Mouse (Mus musculus) midbrain, embryonic 12.5 days (tissue): ENCODE data around the gene Enox1. TPM values are rescaled to one million over a fixed set of nuclear protein-coding genes. Genes with fewer than 3 reads are reported as not detected.

Source experiments
- ATAC-seq: fragments of 200-750 bp; cut with Nextera tagmentation; 2 replicates; pipeline ENCODE4 v1.8.0; 2017; ENCODE audit warnings: low read depth, moderate TSS enrichment, moderate library complexity; ENCODE audit not compliant: low FRiP score
- H3K27ac ChIP-seq: fragments of 300-500 bp; sonication (generic); replicated peaks from 2 replicates; pipeline ENCODE4 v1.5.1; 2016; ENCODE audit warnings: mild to moderate bottlenecking
- H3K27me3 ChIP-seq: fragments of 300-500 bp; sonication (generic); 2 replicates; pipeline ENCODE4 v1.6.1; 2016; ENCODE audit warnings: mild to moderate bottlenecking
- H3K36me3 ChIP-seq: fragments of 300-500 bp; sonication (generic); 2 replicates; pipeline ENCODE4 v1.6.1; 2016
- H3K4me1 ChIP-seq: fragments of 300-500 bp; sonication (generic); 2 replicates; pipeline ENCODE4 v1.6.1; 2016
- H3K4me2 ChIP-seq: fragments of 300-500 bp; sonication (generic); replicated peaks from 2 replicates; pipeline ENCODE4 v1.6.1; 2016; ENCODE audit warnings: mild to moderate bottlenecking, moderate library complexity
- H3K4me3 ChIP-seq: fragments of 300-500 bp; sonication (generic); 2 replicates; pipeline ENCODE4 v1.5.1; 2016; ENCODE audit warnings: mild to moderate bottlenecking
- H3K9ac ChIP-seq: fragments of 300-500 bp; sonication (generic); replicated peaks from 2 replicates; pipeline ENCODE4 v1.6.1; 2016; ENCODE audit warnings: mild to moderate bottlenecking, moderate library complexity
- H3K9me3 ChIP-seq: fragments of 300-500 bp; sonication (generic); 2 replicates; pipeline ENCODE4 v1.6.1; 2016; ENCODE audit warnings: mild to moderate bottlenecking
- WGBS: fragments of 180-500 bp; shearing (Covaris S2); methylation state at CpG from one replicate; pipeline ENCODE4 v1.1.7; 2016; 5-methylcytosine and 5-hydroxymethylcytosine counted together
- polyA plus RNA-seq: library from polyadenylated mRNA; unstranded; fragments of >200 nt; fragmentation: Nextera tagmentation; extraction: Ambion mirVana; gene quantifications from 2 replicates; pipeline ENCODE4 v1.2.1, GENCODE M21; 2016

Enox1 gene
- polyA plus RNA-seq, 1 experiment from 2014 or later = 35.1 TPM

DNA sequence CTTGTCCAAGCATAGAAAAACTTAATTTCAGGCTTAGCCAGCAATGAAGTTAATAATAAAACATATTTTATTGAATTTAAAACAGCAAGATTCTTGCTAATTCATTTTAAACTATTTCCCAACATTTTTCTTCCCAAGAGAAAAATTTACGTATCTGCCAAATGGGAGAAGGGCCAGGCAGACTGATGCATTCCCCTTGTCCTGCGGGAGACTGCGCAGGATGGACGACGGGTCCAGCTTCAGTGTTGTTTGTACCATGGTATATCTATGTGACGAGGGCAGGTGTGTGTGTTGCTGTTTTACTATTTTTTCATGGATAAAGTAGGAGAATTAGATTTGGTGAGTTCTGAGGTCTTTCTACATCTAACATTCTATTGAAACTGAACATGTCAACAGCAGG lies 99.1 kb downstream of the Enox1 start:
- Histone ChIP-seq H3K27ac (no peak overlapping the region), H3K9ac (no peak overlapping the region), H3K36me3 (no peaks in the 10 kb centered on the region), H3K4me3 (no peak overlapping the region), H3K4me2 (no peak overlapping the region), H3K4me1 (peaks cover 11% of the 10 kb centered on the region), H3K27me3 (no peaks in the 10 kb centered on the region), H3K9me3 (no peaks in the 10 kb centered on the region)
- no peak for ATAC-seq
- 95% methylated on average over 6 of the region's 6 CpGs for WGBS

GRCm38 (mm10) chr14:77256943-77257342 lies 100.4 kb downstream of the Enox1 start:
- no peaks in the 10 kb centered on the region for H3K9me3 ChIP-seq
- no peaks in the 10 kb centered on the region for H3K36me3 ChIP-seq
- no peaks in the 10 kb centered on the region for H3K27me3 ChIP-seq
- H3K27ac ChIP-seq = no peak overlapping the region
- H3K4me3 ChIP-seq = no peak overlapping the region
- ATAC-seq = no peak
- H3K9ac ChIP-seq = no peak overlapping the region
- WGBS = 81% methylated on average over 2 of the region's 2 CpGs
- no peak overlapping the region for H3K4me2 ChIP-seq
- peaks cover 8% of the 10 kb centered on the region; the same call in 1 of the 2 replicates for H3K4me1 ChIP-seq

GRCm38 (mm10) chr14:77257461-77257860 lies 100.9 kb downstream of the Enox1 start:
- Histone ChIP-seq H3K9me3 (no peaks in the 10 kb centered on the region), H3K4me1 (peaks cover 8% of the 10 kb centered on the region; the same call in 1 of the 2 replicates), H3K27ac (no peak overlapping the region), H3K9ac (no peak overlapping the region), H3K4me3 (no peak overlapping the region), H3K36me3 (no peaks in the 10 kb centered on the region), H3K4me2 (no peak overlapping the region), H3K27me3 (no peaks in the 10 kb centered on the region)
- 74% methylated on average over 1 of the region's 1 CpGs for WGBS
- no peak for ATAC-seq

- no peak overlapping the region for H3K27ac ChIP-seq
- H3K4me1 ChIP-seq = peaks cover 8% of the 10 kb centered on the region; the same call in 1 of the 2 replicates
- H3K36me3 ChIP-seq = no peaks in the 10 kb centered on the region
- WGBS = 61% methylated on average over 4 of the region's 4 CpGs
- no peak overlapping the region for H3K4me2 ChIP-seq
- no peaks in the 10 kb centered on the region for H3K27me3 ChIP-seq
- H3K4me3 ChIP-seq = no peak overlapping the region
- no peak for ATAC-seq
- no peaks in the 10 kb centered on the region for H3K9me3 ChIP-seq
- H3K9ac ChIP-seq = no peak overlapping the region
Measured at GRCm38 (mm10) chr14:77258186-77258585, 101.6 kb downstream of the Enox1 start.

GRCm38 (mm10) chr14:77259686-77260085 lies 103.1 kb downstream of the Enox1 start:
- ATAC-seq = no peak
- WGBS = 90% methylated on average over 5 of the region's 5 CpGs

GRCm38 (mm10) chr14:77260107-77260506 lies 103.5 kb downstream of the Enox1 start:
- no peaks in the 10 kb centered on the region for H3K36me3 ChIP-seq
- H3K4me3 ChIP-seq = no peak overlapping the region
- no peaks in the 10 kb centered on the region for H3K9me3 ChIP-seq
- H3K4me1 ChIP-seq = peaks cover 14% of the 10 kb centered on the region
- WGBS = 71% methylated on average over 4 of the region's 4 CpGs
- H3K4me2 ChIP-seq = no peak overlapping the region
- no peak overlapping the region for H3K27ac ChIP-seq
- no peak overlapping the region for H3K9ac ChIP-seq
- no peaks in the 10 kb centered on the region for H3K27me3 ChIP-seq
- no peak for ATAC-seq

More at GRCm38 (mm10) chr14:77259686-77260085, 103.1 kb downstream of the Enox1 start:
- Histone ChIP-seq H3K36me3 (no peaks in the 10 kb centered on the region), H3K9ac (no peak overlapping the region), H3K4me2 (no peak overlapping the region), H3K27ac (no peak overlapping the region), H3K4me1 (peaks cover 14% of the 10 kb centered on the region), H3K4me3 (no peak overlapping the region), H3K27me3 (no peaks in the 10 kb centered on the region), H3K9me3 (no peaks in the 10 kb centered on the region)

- Histone ChIP-seq H3K27ac (no peak overlapping the region), H3K9ac (no peak overlapping the region; the same call in 1 of the 2 replicates)
Measured at GRCm38 (mm10) chr14:77266805-77267771, 110.5 kb downstream of the Enox1 start.

DNA sequence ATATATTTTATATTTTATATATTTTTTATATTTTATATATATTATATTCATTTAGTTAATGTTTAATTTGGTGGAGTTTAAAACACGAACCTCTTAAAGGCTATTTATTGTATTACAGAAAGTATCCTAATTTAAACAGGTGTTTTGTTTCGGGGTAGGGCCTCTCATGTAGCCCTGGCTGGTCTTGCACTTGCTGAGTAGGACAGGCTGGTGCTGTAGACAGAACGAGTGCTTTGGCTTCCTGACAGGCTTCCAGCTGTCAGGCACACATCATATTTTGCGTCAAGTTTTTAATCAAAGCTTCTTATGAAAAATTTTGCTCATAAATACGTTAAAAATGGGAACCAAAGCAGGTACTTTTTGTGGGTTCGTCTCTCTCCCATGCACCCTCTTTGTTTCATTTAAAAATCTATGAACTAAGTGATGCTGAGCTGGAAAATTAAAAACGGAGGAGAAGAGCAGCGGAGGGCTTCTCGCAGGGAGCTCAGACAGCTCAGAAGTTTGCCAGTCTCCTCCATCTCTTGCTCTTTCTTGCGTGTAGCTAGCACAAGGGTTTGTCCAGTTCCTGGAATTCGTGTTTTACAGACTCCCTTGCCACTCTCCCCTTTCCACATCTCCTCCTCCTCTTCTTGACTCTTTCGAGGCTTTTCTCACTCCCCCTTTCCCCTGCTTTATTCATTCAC lies 115.8 kb downstream of the Enox1 start:
- H3K9me3 ChIP-seq = no peaks in the 10 kb centered on the region
- no peaks in the 10 kb centered on the region for H3K27me3 ChIP-seq
- peaks cover 6% of the 10 kb centered on the region; the same call in 1 of the 2 replicates for H3K4me1 ChIP-seq
- H3K27ac ChIP-seq = no peak overlapping the region
- H3K4me3 ChIP-seq = no peak overlapping the region
- H3K4me2 ChIP-seq = no peak overlapping the region
- no peak for ATAC-seq
- 72% methylated on average over 12 of the region's 12 CpGs for WGBS
- no peaks in the 10 kb centered on the region for H3K36me3 ChIP-seq
- no peak overlapping the region for H3K9ac ChIP-seq

More at GRCm38 (mm10) chr14:77266805-77267771, 110.5 kb downstream of the Enox1 start:
- Histone ChIP-seq H3K4me3 (no peak overlapping the region), H3K36me3 (no peaks in the 10 kb centered on the region), H3K9me3 (no peaks in the 10 kb centered on the region), H3K4me1 (peaks cover 18% of the 10 kb centered on the region), H3K27me3 (no peaks in the 10 kb centered on the region), H3K4me2 (no peak overlapping the region)
- 52% methylated on average over 17 of the region's 17 CpGs for WGBS
- no peak for ATAC-seq

DNA sequence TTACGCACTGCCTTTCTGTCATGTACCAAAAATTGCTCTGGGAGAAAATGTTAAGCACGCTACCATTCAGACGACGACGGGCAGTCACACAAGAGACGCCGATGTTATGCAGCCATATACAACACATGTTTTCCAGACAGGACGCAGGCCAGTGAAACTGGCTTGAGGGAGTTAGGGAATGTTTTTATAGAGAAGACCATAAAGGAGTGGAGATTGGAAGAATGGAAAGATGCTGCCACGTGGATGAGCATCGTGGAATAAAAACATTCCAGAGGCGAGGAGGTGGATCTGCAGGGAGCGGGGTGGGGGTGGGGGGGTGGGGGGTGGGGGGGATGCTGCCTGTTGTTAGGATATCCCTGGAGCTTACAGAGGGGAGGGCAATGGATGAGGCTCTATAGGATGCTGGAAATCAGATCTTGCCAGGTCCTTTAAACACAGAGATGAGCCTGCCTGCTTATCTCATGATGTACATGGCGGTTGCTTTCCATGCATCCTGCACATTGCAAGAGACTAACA lies 116.4 kb downstream of the Enox1 start:
- Histone ChIP-seq H3K9ac (no peak overlapping the region), H3K36me3 (no peaks in the 10 kb centered on the region), H3K4me1 (peaks cover 6% of the 10 kb centered on the region; the same call in 1 of the 2 replicates), H3K9me3 (no peaks in the 10 kb centered on the region), H3K27me3 (no peaks in the 10 kb centered on the region), H3K4me3 (no peak overlapping the region), H3K4me2 (no peak overlapping the region), H3K27ac (peak overlapping the region; percentile 26)
- no peak for ATAC-seq
- 54% methylated on average over 13 of the region's 13 CpGs for WGBS

DNA sequence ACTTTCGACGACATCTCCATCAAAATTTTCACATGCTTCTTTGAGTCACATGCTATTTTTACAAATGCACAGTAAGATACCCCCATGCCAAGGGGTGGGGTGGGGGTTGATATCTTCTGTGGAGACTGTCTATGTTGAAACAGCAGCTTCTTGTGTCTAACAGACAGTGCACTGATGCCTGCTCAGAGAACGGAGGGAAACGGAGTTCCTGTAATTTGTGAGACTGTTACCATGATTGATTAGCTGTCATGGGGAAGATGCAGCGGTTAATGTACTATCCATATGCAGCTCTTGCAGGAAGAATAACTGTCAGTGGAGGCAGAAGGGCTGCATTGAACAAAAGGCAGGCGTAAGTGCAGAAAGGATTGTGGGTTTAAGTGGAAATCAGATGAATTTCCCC lies 117.2 kb downstream of the Enox1 start:
- Histone ChIP-seq H3K9ac (no peak overlapping the region), H3K9me3 (no peaks in the 10 kb centered on the region), H3K27ac (0 out of 2 replicates have a peak overlapping the region, but pooled peaks have one; percentile 26), H3K4me2 (no peak overlapping the region), H3K36me3 (no peaks in the 10 kb centered on the region), H3K4me1 (peaks cover 6% of the 10 kb centered on the region; the same call in 1 of the 2 replicates), H3K27me3 (no peaks in the 10 kb centered on the region), H3K4me3 (no peak overlapping the region)
- ATAC-seq = no peak
- 79% methylated on average over 6 of the region's 6 CpGs for WGBS

- no peaks in the 10 kb centered on the region for H3K36me3 ChIP-seq
- no peak for ATAC-seq
- H3K9ac ChIP-seq = no peak overlapping the region
- WGBS = 93% methylated on average over 6 of the region's 6 CpGs
- no peak overlapping the region for H3K4me2 ChIP-seq
- no peak overlapping the region for H3K27ac ChIP-seq
- H3K4me1 ChIP-seq = peaks cover 6% of the 10 kb centered on the region; the same call in 1 of the 2 replicates
- H3K27me3 ChIP-seq = no peaks in the 10 kb centered on the region
- no peaks in the 10 kb centered on the region for H3K9me3 ChIP-seq
- H3K4me3 ChIP-seq = no peak overlapping the region
Measured at GRCm38 (mm10) chr14:77275607-77276006, 119.0 kb downstream of the Enox1 start.

- Histone ChIP-seq H3K9me3 (no peaks in the 10 kb centered on the region), H3K4me1 (no peaks in the 10 kb centered on the region), H3K36me3 (no peaks in the 10 kb centered on the region), H3K4me2 (no peak overlapping the region), H3K4me3 (no peak overlapping the region), H3K27ac (no peak overlapping the region), H3K27me3 (no peaks in the 10 kb centered on the region), H3K9ac (no peak overlapping the region)
- 90% methylated on average over 4 of the region's 4 CpGs for WGBS
- no peak for ATAC-seq
Measured at GRCm38 (mm10) chr14:77279143-77279542, 122.6 kb downstream of the Enox1 start.
